Mouse (Mus musculus): ENCODE measurements around the gene Epsti1. TPM values are rescaled to one million over a fixed set of nuclear protein-coding genes. Genes with fewer than 3 reads are reported as not detected.

Epsti1 gene
- polyA plus RNA-seq, 1 experiment from 2014 or later, result 0.14 TPM

DNA sequence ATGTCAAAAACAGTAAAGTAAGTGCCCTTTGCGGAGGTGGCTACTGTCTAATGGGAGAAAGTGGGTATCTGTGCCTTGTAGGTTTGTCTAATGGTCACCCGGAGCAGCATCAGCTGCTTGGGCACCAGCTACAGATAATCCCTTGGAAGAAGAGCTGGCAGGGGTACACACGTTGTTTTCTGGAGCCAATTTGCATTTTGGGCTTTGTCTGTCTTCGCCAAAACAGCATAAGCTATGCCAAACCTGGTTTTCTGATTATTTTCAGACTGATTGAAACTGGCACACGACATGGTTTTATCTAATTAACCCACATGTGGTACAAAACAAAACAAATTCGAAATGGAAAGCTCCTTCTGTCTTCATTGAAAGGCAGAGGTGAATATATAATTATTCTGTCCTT is 21.4 kb upstream of the Epsti1 start:
- Histone ChIP-seq H3K27me3 (ENCODE audit: insufficient read depth, poor library complexity, severe bottlenecking) (no peaks in the 10 kb centered on the region), H3K9me3 (no peaks in the 10 kb centered on the region), H3K4me3 (no peak overlapping the region), H3K36me3 (no peaks in the 10 kb centered on the region), H3K27ac (no peak overlapping the region), H3K4me1 (no peaks in the 10 kb centered on the region)
- no peak for DNase-seq (ENCODE audit: low spot score)
- 75% methylated on average over 6 of the region's 6 CpGs for WGBS

DNA sequence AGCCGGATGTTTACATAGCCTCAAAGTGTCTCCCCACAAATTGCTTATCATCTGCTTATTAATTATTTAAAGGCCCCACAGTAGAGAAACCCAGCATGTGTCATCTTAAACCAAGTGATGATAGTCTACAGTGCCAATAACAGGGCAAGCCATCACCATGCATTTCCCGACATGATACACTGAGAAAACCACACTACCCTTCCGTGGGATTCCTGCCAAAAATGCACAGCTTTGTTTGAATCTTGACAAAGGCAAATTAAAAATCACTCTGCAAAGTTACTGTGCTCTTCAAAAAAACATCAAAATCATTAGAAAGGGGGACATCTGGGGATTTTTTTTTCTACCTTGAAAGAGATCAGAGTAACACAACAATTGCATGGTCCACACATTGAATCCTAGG is 17.7 kb upstream of the Epsti1 start:
- 85% methylated on average over 3 of the region's 3 CpGs for whole genome bisulfite sequencing
- no peaks in the 10 kb centered on the region for H3K9me3 ChIP-seq
- H3K4me1 ChIP-seq, result no peaks in the 10 kb centered on the region
- no peak overlapping the region for H3K27ac ChIP-seq
- H3K27me3 ChIP-seq (ENCODE audit: insufficient read depth, poor library complexity, severe bottlenecking), result no peaks in the 10 kb centered on the region
- H3K4me3 ChIP-seq, result no peak overlapping the region
- H3K36me3 ChIP-seq, result no peaks in the 10 kb centered on the region
- DNase-seq (ENCODE audit: low spot score), result no peak

DNA sequence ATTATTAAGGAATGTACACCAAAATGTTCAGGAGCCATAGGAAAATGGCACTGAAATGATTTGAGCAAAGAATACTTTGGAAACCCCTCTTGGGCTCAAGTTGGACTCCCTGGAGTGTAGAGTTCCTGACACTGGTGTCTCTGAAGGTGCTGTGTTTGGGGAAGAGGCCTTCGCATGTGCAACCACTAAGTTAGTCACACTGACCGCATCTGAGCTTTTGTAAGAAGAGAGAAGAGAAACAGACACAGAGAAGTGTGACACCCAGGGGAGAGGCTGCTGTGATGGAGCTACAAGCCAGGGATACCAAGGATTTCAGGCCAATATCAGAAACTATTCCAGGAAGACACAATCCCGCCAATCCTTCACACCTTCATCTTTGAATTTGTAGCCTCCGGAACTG is 17.1 kb upstream of the Epsti1 start:
- H3K27ac ChIP-seq, result no peak overlapping the region
- no peaks in the 10 kb centered on the region for H3K27me3 ChIP-seq (ENCODE audit: insufficient read depth, poor library complexity, severe bottlenecking)
- DNase-seq (ENCODE audit: low spot score), result no peak
- WGBS, result 79% methylated on average over 4 of the region's 4 CpGs
- H3K9me3 ChIP-seq, result no peaks in the 10 kb centered on the region
- no peak overlapping the region for H3K4me3 ChIP-seq
- no peaks in the 10 kb centered on the region for H3K36me3 ChIP-seq
- no peaks in the 10 kb centered on the region for H3K4me1 ChIP-seq

DNA sequence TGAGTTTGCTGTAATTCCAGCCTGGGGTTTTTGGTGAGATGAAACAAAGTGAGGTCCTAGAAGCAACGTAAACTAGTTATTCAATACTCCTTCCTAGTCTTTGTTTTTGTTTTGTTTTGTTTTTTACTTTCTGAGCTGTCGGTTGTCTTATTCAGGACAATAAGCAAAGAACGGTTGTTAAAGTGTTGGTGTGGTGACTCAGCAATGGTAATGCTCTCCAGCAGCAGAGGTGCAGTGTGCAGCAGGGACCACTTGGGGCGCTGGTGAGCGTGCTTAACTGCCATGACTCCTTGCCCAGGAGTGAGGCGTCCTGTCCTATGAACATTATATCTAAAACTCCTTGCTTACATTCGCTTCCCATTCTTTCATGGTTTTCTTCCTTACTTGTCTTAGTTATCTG is 14.1 kb upstream of the Epsti1 start:
- H3K27ac ChIP-seq, result no peak overlapping the region
- WGBS, result 82% methylated on average over 7 of the region's 7 CpGs
- no peak for DNase-seq (ENCODE audit: low spot score)

DNA sequence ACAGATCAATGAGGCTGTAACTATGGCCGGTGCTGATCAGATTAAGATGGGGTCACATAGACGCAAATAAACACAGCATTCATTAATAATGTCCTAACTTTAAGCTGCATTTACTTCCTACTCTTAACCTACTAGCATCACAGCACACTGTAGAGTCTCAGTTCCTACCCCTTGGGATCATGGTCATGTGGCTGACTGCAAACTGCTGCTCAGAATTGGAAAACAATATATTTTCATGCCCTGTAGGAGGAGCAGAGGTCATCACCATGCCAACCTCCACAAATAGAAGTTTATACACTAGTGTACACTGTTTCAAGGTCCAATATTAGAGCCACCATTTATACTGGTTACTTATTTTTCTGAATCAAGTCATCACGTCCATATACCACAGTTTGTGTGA is 8.1 kb upstream of the Epsti1 start:
- DNase-seq (ENCODE audit: low spot score), result no peak
- no peaks in the 10 kb centered on the region for H3K27me3 ChIP-seq (ENCODE audit: insufficient read depth, poor library complexity, severe bottlenecking)
- H3K4me1 ChIP-seq, result no peaks in the 10 kb centered on the region
- H3K36me3 ChIP-seq, result no peaks in the 10 kb centered on the region
- H3K27ac ChIP-seq, result no peak overlapping the region
- 74% methylated on average over 3 of the region's 3 CpGs for WGBS
- no peak overlapping the region for H3K4me3 ChIP-seq
- no peaks in the 10 kb centered on the region for H3K9me3 ChIP-seq

More for the DNA sequence above, 14.1 kb upstream of the Epsti1 start:
- H3K27me3 ChIP-seq (ENCODE audit: insufficient read depth, poor library complexity, severe bottlenecking), result no peaks in the 10 kb centered on the region
- no peaks in the 10 kb centered on the region for H3K4me1 ChIP-seq
- no peak overlapping the region for H3K4me3 ChIP-seq
- H3K36me3 ChIP-seq, result no peaks in the 10 kb centered on the region
- H3K9me3 ChIP-seq, result no peaks in the 10 kb centered on the region

DNA sequence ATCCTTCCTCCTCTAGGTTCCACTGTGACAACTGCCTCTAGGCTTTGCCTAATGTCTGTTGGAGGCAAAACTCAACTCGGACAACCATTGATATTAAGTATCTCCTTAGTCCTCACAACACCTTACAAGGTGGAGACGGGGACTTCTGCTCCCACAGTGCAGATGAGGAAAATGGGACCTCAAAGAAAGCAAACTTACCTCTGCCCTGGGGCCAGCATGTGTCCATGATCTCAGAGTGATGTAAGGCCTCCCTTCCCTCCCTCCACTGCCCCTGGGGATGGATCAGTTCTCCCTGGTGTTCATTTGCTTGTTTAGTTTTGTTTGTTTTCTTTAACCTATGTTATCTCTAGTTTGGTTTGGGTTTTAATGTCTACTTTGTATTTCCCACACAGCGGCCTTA is 1.5 kb upstream of the Epsti1 start:
- Histone ChIP-seq H3K9me3 (no peaks in the 10 kb centered on the region), H3K27me3 (ENCODE audit: insufficient read depth, poor library complexity, severe bottlenecking) (no peaks in the 10 kb centered on the region), H3K4me1 (no peaks in the 10 kb centered on the region; the same call in 1 of the 2 replicates), H3K27ac (no peak overlapping the region), H3K36me3 (no peaks in the 10 kb centered on the region), H3K4me3 (no peak overlapping the region)
- 78% methylated on average over 3 of the region's 3 CpGs for WGBS
- no peak for DNase-seq (ENCODE audit: low spot score)

DNA sequence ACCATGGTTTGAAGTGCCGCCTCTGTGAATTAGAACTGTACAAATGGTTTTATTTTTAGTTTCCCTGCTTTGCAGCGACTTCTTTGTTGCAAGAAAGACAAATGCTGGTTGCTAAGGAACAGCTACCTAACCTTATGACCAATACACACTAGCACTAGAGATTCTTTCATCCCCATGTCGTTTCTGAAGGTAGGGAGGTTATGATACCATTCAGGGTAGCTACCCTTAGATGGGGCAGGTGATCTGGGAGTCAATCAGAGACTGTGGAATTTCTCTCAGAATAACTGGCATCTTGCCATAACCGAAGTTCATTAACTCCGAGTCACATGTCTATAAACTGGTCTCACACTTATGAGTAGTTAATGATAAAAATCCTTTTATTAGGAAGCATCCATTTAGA is 1.4 kb downstream of the Epsti1 start:
- no peak overlapping the region for H3K27ac ChIP-seq
- WGBS, result 64% methylated on average over 5 of the region's 5 CpGs
- H3K4me3 ChIP-seq, result no peak overlapping the region
- DNase-seq (ENCODE audit: low spot score), result no peak
- H3K9me3 ChIP-seq, result no peaks in the 10 kb centered on the region
- no peaks in the 10 kb centered on the region for H3K27me3 ChIP-seq (ENCODE audit: insufficient read depth, poor library complexity, severe bottlenecking)
- H3K4me1 ChIP-seq, result no peaks in the 10 kb centered on the region; the same call in 1 of the 2 replicates
- H3K36me3 ChIP-seq, result no peaks in the 10 kb centered on the region

DNA sequence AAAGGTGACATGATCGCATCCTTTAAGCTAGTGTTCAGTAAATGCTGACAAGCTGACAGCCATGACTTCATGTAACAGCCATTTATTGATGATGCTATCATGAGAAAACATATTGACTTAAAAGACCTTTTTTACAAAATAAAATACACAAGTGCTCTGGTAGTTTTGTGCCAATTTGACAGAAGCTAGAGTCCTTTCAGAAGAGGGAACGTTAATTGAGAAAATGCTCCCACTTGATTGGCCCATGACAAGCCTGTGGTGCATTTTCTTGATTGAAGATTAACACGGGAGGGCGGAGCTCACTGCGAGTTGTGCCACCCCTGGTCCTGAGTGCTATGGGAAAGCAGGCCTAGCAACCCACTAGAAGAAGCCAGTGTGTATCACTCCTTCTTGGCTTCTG is 2.5 kb downstream of the Epsti1 start:
- DNase-seq (ENCODE audit: low spot score), result no peak
- no peaks in the 10 kb centered on the region; the same call in 1 of the 2 replicates for H3K4me1 ChIP-seq
- H3K27ac ChIP-seq, result no peak overlapping the region
- no peaks in the 10 kb centered on the region for H3K9me3 ChIP-seq
- H3K27me3 ChIP-seq (ENCODE audit: insufficient read depth, poor library complexity, severe bottlenecking), result no peaks in the 10 kb centered on the region
- H3K36me3 ChIP-seq, result no peaks in the 10 kb centered on the region
- WGBS, result 88% methylated on average over 5 of the region's 5 CpGs
- no peak overlapping the region for H3K4me3 ChIP-seq

DNA sequence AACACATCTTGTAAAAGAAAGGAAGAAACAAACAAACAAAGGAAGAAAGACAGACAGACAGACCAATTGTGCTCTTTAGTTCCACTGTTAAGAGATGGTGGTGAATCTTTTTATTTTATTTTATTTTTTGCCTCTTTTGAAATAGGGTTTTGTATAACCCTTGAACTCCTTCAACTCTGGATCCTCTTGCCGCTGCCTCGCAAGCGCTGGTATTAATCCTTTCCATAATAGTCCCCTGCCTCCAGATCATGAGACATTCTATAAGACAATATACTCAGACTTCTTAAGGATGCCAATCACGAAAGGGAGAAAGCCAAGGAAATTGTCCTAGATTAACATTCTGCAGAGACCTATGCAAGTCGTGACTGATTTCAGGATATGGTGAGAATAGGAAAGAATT is 11.7 kb downstream of the Epsti1 start:
- H3K4me1 ChIP-seq, result no peaks in the 10 kb centered on the region
- H3K27me3 ChIP-seq (ENCODE audit: insufficient read depth, poor library complexity, severe bottlenecking), result no peaks in the 10 kb centered on the region
- no peak overlapping the region for H3K4me3 ChIP-seq
- H3K36me3 ChIP-seq, result no peaks in the 10 kb centered on the region
- 93% methylated on average over 5 of the region's 5 CpGs for WGBS
- no peak overlapping the region for H3K27ac ChIP-seq
- DNase-seq (ENCODE audit: low spot score), result no peak
- H3K9me3 ChIP-seq, result no peaks in the 10 kb centered on the region

DNA sequence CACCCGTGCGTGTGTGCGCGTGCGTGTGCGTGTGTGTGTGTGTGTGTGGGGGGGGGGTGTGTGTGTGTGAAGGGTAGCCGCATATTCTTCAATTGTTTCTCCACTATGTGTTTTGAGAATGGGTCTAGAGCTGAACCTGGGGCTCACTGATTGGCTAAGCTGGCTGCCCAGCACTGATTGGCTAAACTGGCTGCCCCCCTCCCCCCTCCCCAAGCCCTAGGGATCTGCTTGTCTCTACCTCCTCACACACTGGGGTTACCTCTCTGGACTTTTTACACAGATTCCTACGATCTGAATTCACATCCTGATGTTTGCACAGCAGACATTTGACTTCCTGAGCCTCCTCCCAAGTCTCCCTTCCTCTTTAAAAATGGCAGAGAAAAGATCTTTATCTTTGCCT is 17.6 kb downstream of the Epsti1 start:
- WGBS, result 84% methylated on average over 8 of the region's 8 CpGs
- Histone ChIP-seq H3K27ac (no peak overlapping the region), H3K36me3 (no peaks in the 10 kb centered on the region), H3K4me3 (no peak overlapping the region), H3K4me1 (no peaks in the 10 kb centered on the region), H3K9me3 (no peaks in the 10 kb centered on the region), H3K27me3 (ENCODE audit: insufficient read depth, poor library complexity, severe bottlenecking) (no peaks in the 10 kb centered on the region)
- DNase-seq (ENCODE audit: low spot score), result no peak

DNA sequence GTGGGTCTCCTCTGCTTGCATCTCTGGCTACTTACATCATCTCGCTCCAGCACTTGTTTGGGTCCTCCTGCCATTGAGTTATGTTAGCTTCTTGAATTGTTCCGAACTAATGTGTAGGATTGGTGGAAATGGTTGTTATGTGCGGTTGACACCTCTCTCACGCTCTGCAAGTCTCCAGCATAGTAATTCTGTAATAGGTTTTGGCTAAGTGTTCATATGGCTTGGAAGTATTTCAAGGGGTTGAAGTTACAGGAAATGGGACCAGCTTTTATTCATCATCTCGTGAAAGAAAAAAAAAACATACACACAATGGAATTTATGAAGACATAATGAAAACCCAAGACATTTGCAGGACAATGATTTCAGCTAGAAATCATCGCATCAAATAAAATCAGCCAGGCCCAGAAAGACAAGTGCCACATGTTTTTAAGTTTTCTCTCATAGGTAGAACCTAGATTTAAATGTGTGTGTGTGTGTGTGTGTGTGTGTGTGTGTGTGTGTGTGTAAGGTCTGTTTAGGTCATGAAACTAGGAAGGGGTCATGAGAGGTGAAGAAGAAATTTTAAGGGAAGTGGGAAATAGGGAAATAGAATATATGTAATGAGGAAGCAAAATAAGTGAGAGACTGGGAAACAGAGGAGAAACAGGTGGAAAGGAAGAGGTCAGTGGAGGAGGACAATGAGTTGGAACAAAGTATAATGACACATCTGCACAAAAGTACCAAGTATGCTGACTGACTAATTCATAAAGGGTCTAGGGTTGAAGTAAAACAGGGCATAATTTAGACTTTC is 19.2 kb downstream of the Epsti1 start:
- 86% methylated on average over 6 of the region's 6 CpGs for WGBS
- Histone ChIP-seq H3K4me1 (no peaks in the 10 kb centered on the region), H3K36me3 (no peaks in the 10 kb centered on the region), H3K9me3 (no peaks in the 10 kb centered on the region), H3K27me3 (ENCODE audit: insufficient read depth, poor library complexity, severe bottlenecking) (no peaks in the 10 kb centered on the region), H3K4me3 (no peak overlapping the region), H3K27ac (no peak overlapping the region)
- no peak for DNase-seq (ENCODE audit: low spot score)

DNA sequence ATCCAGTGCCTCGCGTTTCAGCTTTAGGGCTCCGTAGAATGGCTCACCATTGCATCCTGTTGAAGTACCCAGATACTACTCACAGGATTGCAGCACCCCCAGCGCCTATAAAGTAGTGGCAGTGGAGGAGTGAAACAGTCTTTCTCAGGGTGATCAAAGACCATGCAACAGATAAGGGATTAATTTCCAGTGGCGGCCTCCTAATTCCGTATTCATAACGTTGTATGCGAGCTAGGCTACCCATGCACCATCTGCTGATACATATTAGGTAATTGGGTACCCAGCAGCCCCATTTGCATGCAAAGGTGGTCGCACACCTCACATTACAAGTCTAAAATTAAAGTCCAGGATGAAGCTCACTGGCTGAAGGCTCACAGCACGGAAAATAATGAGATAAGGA is 21.4 kb downstream of the Epsti1 start:
- Histone ChIP-seq H3K4me3 (no peak overlapping the region), H3K27ac (no peak overlapping the region), H3K36me3 (no peaks in the 10 kb centered on the region), H3K4me1 (peaks cover 6% of the 10 kb centered on the region; the same call in 1 of the 2 replicates), H3K27me3 (ENCODE audit: insufficient read depth, poor library complexity, severe bottlenecking) (no peaks in the 10 kb centered on the region), H3K9me3 (no peaks in the 10 kb centered on the region)
- 84% methylated on average over 10 of the region's 10 CpGs for WGBS
- no peak for DNase-seq (ENCODE audit: low spot score)

DNA sequence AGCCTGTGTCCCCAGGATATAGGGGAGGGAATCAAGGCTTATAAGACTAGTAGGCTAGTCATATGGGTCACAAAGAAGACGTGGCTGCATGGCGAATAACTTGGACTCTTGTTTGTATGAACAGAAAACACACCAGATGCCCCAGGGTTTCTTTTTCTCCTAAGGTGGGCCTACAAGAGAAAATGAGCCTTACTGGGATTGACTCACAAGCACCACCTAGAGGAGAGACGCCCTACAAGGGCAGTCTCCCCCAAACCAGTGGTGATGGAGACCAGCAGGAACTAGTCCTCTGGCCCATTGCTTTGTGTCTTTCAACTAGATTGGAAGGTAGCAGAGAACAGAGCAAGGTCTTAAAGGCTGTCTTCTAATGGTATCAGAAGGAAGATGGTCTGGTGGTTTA is 22.7 kb downstream of the Epsti1 start:
- no peak for DNase-seq (ENCODE audit: low spot score)
- H3K27ac ChIP-seq, result no peak overlapping the region
- H3K9me3 ChIP-seq, result no peaks in the 10 kb centered on the region
- no peaks in the 10 kb centered on the region for H3K36me3 ChIP-seq
- WGBS, result 50% methylated on average over 3 of the region's 3 CpGs
- H3K4me1 ChIP-seq, result peaks cover 6% of the 10 kb centered on the region; the same call in 1 of the 2 replicates
- no peak overlapping the region for H3K4me3 ChIP-seq
- H3K27me3 ChIP-seq (ENCODE audit: insufficient read depth, poor library complexity, severe bottlenecking), result no peaks in the 10 kb centered on the region

DNA sequence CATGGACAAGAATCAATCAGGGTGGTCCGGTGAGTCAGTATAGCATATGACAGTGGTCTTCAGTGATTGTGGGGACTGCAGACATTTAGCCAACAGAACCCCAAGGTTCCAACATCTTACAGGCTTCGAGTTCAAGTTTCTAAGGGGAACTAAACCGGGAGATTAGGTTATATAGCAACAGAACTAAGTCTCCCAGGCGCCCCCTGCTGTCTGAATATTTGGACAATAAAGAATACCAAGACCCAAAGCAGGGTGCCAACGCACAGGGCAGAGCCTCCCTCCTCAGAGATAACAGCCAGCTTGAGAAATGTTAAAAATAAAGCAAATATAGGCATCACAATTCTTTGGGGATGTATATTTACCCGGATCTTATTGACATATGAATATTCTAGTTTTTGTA is 24.0 kb downstream of the Epsti1 start:
- no peaks in the 10 kb centered on the region for H3K9me3 ChIP-seq
- no peaks in the 10 kb centered on the region for H3K36me3 ChIP-seq
- no peak overlapping the region for H3K27ac ChIP-seq
- H3K4me3 ChIP-seq, result no peak overlapping the region
- no peak for DNase-seq (ENCODE audit: low spot score)
- H3K4me1 ChIP-seq, result peaks cover 15% of the 10 kb centered on the region
- WGBS, result 45% methylated on average over 6 of the region's 6 CpGs
- H3K27me3 ChIP-seq (ENCODE audit: insufficient read depth, poor library complexity, severe bottlenecking), result no peaks in the 10 kb centered on the region

Measured in heart, embryonic 10.5 days (tissue).